Mouse (Mus musculus) gastrocnemius, postnatal 10 days (tissue): ENCODE results near the gene Glis1. TPM values are rescaled to one million over a fixed set of nuclear protein-coding genes. Genes with fewer than 3 reads are reported as not detected.

Experiments used
- DNase-seq: peaks from one replicate; pipeline ENCODE4 v3.0.0; 2021; ENCODE audit warnings: mixed read lengths
- total RNA-seq, 2 experiments: library from RNA; stranded (reverse); gene quantifications; 2 replicates each; pipeline ENCODE4 v1.2.3; 2021

Glis1 gene
- total RNA-seq, 2 experiments from 2014 or later: 0.93 to 1.4 TPM

DNA sequence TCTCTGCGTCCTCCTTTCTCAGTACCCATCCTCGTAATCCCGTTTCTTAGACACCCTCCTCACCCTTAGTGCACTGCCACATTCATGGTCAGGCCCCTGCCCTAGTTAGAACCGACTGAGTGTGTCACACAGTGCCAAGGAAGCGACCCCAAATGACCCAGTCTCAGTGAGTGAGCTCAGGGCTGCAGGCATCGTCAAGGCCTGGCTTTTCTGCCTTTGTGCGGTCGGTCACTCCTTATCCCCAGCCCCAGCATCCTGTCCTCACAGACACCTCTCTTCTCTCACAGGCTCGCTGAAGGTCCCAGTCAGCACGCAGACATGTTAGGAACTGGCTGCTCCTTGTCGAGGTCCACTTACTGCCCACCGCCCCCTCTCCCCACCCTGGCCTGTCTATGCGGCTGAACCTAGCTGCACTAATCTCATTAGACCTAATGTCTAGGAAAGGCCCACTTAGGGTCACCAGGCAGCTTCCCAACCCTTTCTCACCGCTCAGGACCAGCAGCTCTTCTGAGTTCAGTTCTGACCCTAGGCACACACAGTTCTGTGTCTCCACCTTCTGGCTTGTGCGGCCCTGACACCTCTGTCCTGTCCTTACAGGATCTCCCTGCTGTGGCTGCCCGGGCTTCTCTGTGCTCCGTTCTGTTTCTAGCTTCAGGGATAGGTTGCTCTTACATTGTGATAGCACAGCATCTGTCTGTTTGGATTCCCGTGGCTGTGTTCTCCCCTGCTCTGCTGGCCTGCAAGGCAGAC lies 18.1 kb downstream of the Glis1 start:
- no peak for DNase-seq

GRCm38 (mm10) chr4:107453141-107453984 lies 19.0 kb downstream of the Glis1 start:
- peak; percentile 90 for DNase-seq

GRCm38 (mm10) chr4:107457602-107458001 lies 23.2 kb downstream of the Glis1 start:
- DNase-seq: no peak

GRCm38 (mm10) chr4:107458907-107459306 lies 24.5 kb downstream of the Glis1 start:
- no peak for DNase-seq

DNA sequence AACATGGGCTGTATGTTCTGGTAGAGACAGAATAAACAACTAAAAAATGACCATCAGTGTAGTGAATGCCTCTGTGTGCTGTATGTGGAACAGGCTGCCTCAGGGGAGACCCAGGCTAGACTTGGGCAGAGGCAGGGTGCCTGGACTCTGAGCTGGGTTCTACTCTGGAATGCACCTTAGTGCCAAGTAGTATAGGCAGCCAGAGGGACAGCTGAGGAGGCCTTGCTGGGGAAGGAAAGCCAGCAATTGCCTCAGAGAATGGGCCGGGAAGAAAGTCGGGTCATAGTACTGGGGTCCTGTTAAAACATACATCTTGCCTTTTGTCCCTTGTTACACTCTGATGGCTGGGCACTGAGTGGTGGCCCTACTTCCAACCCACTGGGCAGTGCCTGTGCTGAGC lies 25.1 kb downstream of the Glis1 start:
- no peak for DNase-seq

GRCm38 (mm10) chr4:107460468-107460867 lies 26.1 kb downstream of the Glis1 start:
- DNase-seq: no peak

GRCm38 (mm10) chr4:107467831-107468230 lies 33.4 kb downstream of the Glis1 start:
- no peak for DNase-seq

GRCm38 (mm10) chr4:107468264-107468663 lies 33.9 kb downstream of the Glis1 start:
- no peak for DNase-seq

- DNase-seq: no peak
Observed at GRCm38 (mm10) chr4:107468768-107469167, 34.4 kb downstream of the Glis1 start.

GRCm38 (mm10) chr4:107476266-107476665 lies 41.9 kb downstream of the Glis1 start:
- no peak for DNase-seq

DNA sequence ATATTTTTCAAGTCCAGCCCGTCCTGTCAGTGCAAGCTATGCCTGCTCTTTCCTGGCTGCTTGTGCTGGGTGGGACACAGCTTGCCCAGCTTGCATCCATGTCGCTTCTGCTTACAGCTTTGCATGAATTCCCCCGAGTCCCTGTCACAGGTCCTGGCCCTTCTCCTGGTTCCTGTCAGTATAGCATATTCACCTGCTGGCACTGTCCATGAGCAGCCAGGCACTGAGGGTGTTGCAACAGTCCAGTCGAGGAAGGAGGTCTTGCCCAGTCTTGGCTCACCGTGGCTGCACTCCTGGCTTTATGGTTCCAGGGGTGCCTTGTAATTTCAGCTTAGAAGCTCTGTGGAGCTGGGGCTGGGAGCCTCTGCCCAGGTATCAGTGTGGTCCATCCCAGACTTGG lies 44.6 kb downstream of the Glis1 start:
- DNase-seq: no peak

- no peak for DNase-seq
Observed at GRCm38 (mm10) chr4:107482541-107482940, 48.1 kb downstream of the Glis1 start.

GRCm38 (mm10) chr4:107483556-107484220 lies 49.3 kb downstream of the Glis1 start:
- DNase-seq: no peak

- DNase-seq: no peak
Observed at GRCm38 (mm10) chr4:107484221-107484575, 49.8 kb downstream of the Glis1 start.

DNA sequence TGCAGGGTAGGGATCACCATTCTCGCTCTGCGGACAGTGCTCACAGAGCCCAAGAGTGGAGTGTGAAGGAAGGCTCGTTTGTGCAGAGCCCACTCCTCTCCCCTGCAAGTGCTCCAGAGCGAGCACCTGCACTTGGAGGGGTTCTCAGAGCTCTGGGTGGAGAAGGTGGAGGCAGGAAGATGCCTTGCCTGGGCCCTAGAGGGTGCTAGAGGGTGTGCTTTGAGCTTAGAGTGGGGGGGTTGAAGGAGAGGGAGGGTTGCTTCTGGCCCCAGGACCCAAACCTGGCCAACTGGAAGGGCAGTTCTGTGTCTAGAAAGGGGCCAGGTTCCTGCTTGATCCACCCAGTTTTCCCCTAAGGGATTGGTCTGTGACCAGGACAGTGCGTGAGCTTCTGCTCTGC lies 51.5 kb downstream of the Glis1 start:
- DNase-seq: no peak

DNA sequence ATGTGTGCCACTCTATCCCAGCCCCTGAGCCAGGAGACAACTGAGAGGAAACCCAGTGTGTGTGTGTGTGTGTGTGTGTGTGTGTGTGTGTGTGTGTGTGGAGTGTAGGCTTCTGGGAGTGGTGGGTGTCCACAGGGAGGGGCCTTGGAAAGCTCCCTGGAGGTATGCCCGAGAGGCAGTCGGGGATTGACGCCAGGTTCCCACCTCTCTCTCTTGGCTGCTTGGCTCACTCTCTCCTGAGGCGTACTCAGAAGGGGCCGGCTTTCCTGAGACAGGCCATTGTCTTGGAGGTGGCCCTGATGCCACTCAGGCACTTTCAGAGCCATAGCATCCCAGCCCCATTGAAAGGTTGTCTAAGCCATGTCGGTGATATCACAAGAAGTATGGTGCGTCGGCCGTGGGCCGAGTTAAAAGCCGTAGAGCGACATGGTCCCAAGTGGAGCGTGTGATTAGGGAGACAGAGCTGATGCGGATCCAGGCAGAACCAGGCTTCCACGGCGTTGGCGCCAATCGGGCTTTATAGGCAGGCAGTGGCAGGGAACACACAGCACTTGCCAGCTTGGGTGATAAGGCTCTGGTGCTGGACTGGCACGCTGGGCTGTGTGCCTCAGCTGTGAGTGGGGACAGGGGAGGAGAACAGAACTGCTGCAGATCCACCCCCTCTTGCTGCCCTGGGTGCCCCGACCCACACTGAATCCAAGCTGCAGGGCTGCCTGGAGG lies 54.9 kb downstream of the Glis1 start:
- DNase-seq: no peak

- no peak for DNase-seq
Observed at GRCm38 (mm10) chr4:107492991-107493390, 58.6 kb downstream of the Glis1 start.

- no peak for DNase-seq
Observed at GRCm38 (mm10) chr4:107495751-107496430, 61.5 kb downstream of the Glis1 start.

DNA sequence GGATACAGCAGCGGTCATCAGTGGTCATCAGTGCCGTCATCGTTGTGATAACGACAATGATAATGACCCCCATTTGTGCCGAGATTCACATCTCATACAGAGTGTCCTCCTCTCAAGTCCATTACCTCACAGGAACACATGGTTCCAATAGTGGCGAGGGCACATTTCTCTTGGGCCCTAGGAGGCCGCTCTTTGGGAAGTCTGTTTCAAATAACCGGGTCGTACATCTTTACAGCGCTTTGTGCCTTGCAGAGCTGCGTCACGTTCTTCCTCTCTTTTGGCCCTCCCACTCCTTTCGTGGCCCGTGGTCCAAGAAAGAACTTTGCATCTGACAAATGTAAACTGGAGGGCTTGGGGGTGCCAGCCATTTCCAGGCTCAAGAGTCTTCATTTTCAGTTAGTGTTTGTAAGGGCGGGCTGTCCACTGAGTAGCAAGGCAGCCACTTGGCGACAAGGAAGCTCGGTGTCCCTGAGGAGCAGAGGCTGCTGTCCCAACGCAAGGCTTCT lies 63.1 kb downstream of the Glis1 start:
- DNase-seq: no peak

GRCm38 (mm10) chr4:107502601-107503051 lies 68.2 kb downstream of the Glis1 start:
- DNase-seq: no peak

- no peak for DNase-seq
Observed at GRCm38 (mm10) chr4:107514981-107515380, 80.6 kb downstream of the Glis1 start.
